Mouse (Mus musculus): ENCODE results near the gene Plppr4. TPM values are rescaled to one million over a fixed set of nuclear protein-coding genes. Genes with fewer than 3 reads are reported as not detected.

Plppr4 gene
- polyA plus RNA-seq, 1 experiment, result 0.08 TPM

GRCm38 (mm10) chr3:117297735-117298134 lies 62.9 kb downstream of the Plppr4 start:
- Histone ChIP-seq H3K27ac (ENCODE audit: insufficient read depth, low read length) (no peak overlapping the region), H3K4me3 (ENCODE audit: extremely low read depth, insufficient read depth, insufficient read length) (no peak overlapping the region), H3K4me1 (ENCODE audit: control insufficient read depth, insufficient read depth, insufficient read length) (no peaks in the 10 kb centered on the region), H3K27me3 (ENCODE audit: control insufficient read depth, insufficient read depth, low read length) (no peaks in the 10 kb centered on the region), H3K36me3 (ENCODE audit: control insufficient read depth, insufficient read depth, low read length) (no peaks in the 10 kb centered on the region)
- 6% methylated on average over 1 of the region's 1 CpGs for WGBS
- TF ChIP-seq CTCF (IDR thresholded peaks at IDR 0.05; ENCODE audit: extremely low read depth, insufficient read depth, insufficient read length, insufficient replicate concordance) (no peak), POLR2A (IDR thresholded peaks at IDR 0.05; ENCODE audit: low read depth, low read length) (no peak)
- no peak for DNase-seq (ENCODE audit: low read depth in 1 of 2, low spot score in 2 of 2)

GRCm38 (mm10) chr3:117294308-117294925 lies 66.3 kb downstream of the Plppr4 start:
- WGBS, result 26% methylated on average over 2 of the region's 2 CpGs
- no peaks in the 10 kb centered on the region for H3K4me1 ChIP-seq (ENCODE audit: control insufficient read depth, insufficient read depth, insufficient read length)
- no peak overlapping the region for H3K4me3 ChIP-seq (ENCODE audit: extremely low read depth, insufficient read depth, insufficient read length)
- H3K27ac ChIP-seq (ENCODE audit: insufficient read depth, low read length), result no peak overlapping the region
- H3K36me3 ChIP-seq (ENCODE audit: control insufficient read depth, insufficient read depth, low read length), result no peaks in the 10 kb centered on the region
- H3K27me3 ChIP-seq (ENCODE audit: control insufficient read depth, insufficient read depth, low read length), result no peaks in the 10 kb centered on the region
- TF ChIP-seq CTCF (IDR thresholded peaks at IDR 0.05; ENCODE audit: extremely low read depth, insufficient read depth, insufficient read length, insufficient replicate concordance) (no peak), POLR2A (IDR thresholded peaks at IDR 0.05; ENCODE audit: low read depth, low read length) (no peak)
- no peak for DNase-seq (ENCODE audit: low read depth in 1 of 2, low spot score in 2 of 2)

Other genes starting within 250 kb of the Plppr4 start
- gene Plppr5, start 214.0 kb upstream of the Plppr4 start, polyA plus RNA-seq (2012; rRNA removed), result 0.26 and 0.40 TPM in 2 replicates

Data from spleen, adult 2 months (tissue).